Mouse (Mus musculus) MEL-GATA-1-ER (cell line): ENCODE measurements around the gene Asdurf.
A peak's percentile ranks its signal among the peaks of the same experiment; 100 is the strongest.
"Not testable (repeated sequence)": the region's sequence is repeated elsewhere in the genome, so short reads cannot be mapped to it uniquely, and the experiment has no call there.

Experiments
- DNase-seq: peaks from one replicate; pipeline ENCODE4 v3.0.0-alpha.2; 2012; ENCODE audit warnings: low read depth; ENCODE audit errors: extremely low read depth

Gene Asdurf

DNA sequence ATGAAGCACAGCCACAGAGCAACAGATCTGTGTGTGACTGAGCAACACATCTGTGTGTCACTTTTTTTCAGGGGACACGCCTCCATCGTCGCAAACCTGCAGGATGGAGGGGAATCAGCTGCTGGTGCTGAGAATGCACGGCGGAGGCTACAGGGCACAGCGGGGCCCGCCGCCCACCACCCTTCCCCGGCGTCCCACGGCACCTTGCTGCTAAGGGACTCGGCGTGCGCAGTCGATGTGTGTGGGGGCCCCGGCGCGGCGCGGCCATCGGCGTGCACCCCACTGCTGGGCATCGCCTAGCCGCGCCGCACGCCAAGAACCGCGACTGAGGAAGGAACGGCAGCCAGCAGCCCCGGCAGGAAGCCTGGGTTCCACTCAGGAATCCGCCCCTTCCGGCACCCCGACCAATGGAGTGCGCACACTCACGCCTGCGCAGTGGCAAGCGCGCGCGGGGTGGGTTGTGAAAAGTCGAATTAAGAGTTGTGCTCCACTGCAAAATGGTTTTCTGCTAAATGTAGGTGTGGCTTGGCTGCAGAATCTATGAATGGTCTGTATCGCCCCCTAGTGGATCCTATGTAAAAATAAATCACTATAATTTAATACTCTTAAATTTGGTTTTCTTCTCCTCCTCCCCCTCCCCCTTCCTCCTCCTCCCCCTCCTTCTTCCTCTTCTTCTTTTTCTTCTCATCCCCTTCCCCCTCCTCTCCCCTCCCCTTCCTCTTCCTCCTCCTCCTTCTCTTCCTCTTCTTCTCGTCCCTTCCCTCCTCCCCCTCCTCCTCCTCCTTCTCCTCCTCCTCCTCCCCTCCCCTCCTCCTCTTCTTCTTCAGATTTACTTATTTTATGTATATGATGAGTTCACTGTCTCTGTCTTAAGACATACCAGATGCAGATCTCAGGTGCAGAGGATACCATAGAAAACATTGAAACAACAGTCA lies at the start of gene Asdurf, which contains the start of the genes Gm28551 and Asnsd1:
TSS of gene Asdurf (minus strand) at position 293 of the 935 bp plus-strand sequence.
TSS of gene Gm28551 (minus strand) at position 341 of the 935 bp plus-strand sequence.
TSS of gene Asnsd1 (minus strand) at position 426 of the 935 bp plus-strand sequence.
- peak; percentile 92 for DNase-seq

DNA sequence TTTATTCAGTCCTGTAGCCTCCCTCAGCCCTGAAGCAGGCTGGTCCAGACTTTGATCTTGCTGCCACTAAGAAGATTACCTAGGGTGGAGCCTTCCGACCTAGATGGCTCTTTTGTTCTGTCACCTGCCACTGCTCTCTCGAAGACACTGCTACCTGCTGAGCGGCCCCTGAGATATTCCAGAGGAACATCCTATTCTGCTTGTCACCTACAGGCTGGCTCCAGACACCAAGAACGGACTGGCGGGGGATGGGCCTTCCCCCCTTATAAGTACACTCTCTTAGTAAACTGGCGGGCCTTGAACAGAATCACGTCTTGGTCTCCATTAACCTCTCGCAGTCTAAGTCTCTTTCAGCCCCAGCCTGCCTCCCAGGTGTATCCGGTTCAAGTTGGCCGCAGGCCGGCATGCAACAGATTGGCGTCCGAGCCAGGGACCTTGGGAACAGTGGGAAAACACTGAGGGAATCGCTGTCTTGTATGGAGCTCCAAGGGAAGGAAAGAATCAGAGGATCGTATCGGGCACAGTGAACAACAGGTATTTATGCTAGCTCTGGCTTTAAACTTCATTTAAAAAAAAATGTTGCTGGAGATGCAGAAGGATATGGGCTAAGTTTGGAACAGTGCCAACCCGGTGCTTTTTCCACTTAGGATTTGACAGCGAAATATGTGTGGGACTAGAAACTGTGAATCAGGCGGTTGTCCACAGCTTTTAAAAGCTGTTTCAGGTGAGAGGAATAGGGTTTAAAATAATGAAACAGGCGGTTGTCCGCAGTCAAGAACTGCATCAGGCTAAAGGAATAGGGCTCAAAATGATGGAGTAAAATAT lies 41.7 kb upstream of the Asdurf start:
- not testable (repeated sequence) for DNase-seq

DNA sequence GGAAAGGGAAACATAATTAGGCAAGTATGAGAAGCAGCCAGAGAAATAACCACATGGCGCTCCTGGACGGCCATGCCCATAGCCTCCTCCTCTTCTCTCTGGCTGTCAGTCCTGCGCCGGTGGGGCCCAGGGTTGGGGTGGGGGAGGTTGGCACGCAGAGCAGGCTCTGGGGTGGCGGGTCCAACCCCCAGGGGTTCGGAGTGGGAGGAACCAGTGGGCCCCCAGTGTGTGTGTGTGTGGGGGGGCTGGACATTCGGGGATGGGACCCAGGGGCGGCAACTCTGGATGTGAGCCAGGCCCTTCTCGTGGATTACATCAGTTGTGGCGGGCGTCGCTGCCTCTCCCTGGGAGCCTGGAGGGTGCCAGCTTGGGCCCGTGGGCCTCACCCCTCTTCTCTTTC lies 36.3 kb upstream of the Asdurf start:
- no peak for DNase-seq

DNA sequence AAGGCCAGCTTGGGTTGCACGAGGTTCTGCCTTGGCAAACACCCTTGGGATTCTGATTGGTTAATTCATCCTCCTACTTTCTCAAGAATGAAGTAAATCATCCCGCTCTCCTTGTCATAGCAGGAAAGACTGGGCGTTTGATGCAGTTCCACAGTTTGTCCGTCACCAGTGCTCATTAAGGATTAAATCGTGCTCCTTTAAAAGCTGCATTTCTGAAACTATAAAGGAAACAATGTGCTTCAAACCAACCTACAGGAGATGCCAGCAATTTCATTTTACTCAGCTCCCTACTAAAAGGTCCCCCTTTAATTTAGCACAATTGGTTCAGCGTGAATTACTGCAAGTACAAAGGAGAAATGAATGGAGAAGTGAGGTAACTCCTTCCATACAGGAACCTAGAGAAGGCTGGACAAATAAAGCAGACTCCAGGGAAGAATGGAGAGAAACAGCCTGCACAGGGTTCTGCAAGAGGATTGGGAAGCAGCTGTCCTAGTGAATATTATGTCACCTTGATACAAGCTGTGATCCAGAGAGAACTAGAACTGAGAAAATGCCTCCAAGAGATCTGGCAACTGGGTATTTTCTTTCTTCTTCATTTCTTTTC lies 31.8 kb upstream of the Asdurf start:
- DNase-seq: no peak

GRCm38 (mm10) chr1:53377731-53378130 lies 25.3 kb upstream of the Asdurf start:
- DNase-seq: no peak

DNA sequence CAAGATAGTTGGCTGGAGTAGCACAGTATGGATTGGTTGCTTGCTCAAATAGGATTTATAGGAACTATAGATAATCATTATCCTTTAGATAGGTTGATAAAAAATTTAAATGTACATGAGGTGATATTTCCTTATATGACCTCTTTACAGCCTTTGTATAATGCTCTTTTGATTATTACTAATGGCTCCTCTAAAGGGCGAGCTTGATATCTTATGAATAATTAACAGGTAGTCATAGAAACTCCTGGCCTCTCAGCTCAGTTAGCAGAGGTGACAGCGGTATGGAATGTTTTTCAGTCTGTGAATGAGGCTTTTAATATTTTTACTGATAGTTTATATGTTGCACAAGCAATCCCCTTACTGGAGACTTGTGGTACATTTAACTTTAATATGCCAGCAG lies 23.5 kb upstream of the Asdurf start:
- not testable (repeated sequence) for DNase-seq

DNA sequence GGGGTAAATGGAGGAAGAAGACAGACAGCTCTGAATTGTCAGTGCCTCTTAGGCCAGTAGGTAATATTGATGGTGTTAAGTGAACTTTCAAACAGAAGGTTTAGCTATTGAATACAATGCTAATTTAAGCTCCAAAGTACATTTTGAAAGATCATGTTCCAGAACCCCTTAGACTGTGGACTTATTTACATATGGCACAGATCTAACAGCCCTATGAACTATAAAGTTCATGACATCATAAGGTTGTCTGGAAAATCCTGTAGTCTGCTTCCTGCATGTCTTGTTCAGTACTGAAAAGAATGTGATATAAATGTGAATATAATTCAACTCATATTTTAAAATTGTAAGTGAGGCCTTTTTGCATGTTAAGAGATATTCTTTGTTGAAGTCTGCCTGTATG lies 6.6 kb upstream of the Asdurf start:
- no peak for DNase-seq

DNA sequence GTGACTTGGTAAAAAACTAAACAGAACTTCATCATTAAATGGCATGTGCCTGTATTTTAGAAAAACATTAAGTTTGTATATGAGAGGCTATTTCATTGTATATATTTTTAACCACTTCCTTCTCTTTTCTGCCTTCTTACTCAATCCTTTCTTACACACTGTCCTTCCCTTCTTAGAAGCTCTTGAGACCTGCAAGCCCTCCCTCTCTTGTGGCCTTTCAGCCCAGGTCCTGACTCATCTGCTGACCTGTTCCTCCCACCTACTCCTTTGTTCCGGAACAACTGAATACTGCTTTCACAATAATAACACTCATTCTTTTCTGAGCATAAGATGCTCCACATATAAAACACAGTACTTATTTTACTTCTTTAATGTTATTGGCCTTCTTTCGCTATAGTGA lies 11.3 kb downstream of the Asdurf start:
- no peak for DNase-seq

DNA sequence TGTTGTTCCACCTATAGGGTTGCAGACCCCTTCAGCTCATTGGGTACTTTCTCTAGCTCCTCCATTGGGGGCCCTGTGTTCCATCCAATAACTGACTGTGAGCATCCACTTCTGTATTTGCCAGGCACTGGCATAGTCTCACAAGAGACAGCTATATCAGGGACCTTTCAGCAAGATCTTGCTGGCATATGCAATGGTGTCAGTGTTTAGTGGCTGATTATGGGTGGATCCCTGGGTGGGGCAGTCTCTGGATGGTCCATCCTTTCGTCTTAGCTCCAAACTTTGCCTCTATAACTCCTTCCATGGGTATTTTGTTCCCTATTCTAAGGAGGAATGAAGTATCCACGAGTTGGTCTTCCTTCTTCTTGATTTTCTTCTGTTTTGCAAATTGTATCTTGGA lies 15.0 kb downstream of the Asdurf start:
- not testable (repeated sequence) for DNase-seq

- no peak for DNase-seq
Observed at GRCm38 (mm10) chr1:53335465-53335864, 17.0 kb downstream of the Asdurf start.

DNA sequence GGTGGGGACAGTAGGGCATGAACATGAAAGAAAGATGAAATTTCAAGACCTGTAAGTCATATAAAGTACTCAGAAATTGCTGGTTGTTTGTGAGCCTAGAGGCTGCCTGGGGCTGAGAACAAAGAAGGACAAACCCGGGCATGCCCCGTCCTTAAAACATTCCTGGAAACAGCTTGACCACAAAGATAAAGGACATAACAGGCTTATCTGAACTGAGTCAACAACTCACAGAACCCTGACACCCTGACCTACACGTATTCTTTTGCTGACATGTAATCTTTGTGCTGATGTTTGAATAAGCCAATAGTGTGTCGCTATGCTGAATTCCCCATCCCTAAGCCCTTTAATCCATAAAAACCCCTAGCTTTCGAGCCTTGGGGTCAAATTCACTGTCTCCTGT lies 18.9 kb downstream of the Asdurf start:
- DNase-seq: not testable (repeated sequence)

GRCm38 (mm10) chr1:53324827-53325494 lies 27.5 kb downstream of the Asdurf start:
- no peak for DNase-seq

DNA sequence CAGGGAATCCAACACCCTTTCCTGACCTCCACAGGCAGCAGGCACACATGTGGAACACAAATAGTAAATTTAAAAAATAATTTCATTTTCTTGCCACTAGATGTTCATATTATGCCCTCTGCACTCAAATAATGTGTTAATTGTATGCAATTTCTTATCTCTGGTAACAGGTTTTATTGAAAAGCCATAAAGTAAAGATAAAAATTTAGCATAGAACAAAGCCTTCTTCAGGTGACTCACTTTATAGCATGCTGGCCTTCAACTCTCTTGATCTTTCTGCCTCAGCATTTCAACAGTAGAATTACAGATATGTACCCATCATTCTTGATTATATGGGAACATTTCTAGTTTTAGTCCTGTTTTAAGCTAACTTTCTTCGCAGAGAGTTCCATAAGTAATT lies 28.1 kb downstream of the Asdurf start:
- DNase-seq: no peak

DNA sequence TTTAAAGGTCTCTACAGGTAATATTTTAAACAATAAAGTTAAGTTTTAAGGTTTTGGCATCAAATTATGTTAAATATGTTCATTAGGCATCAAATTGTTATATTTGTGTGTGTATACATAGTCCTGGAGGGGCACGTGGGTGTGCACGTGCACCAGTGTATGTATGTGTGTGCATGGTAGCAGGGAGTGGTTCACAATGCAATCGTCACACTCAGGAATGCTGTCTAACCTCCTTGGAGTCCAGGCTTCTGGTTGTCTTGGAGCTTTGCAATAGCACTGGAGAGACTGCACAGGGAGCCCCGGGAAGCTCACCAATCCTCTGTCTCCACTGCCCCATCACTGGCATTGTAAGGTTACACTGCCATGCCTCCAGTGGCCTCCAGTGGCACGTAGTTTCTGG lies 29.2 kb downstream of the Asdurf start:
- no peak for DNase-seq

DNA sequence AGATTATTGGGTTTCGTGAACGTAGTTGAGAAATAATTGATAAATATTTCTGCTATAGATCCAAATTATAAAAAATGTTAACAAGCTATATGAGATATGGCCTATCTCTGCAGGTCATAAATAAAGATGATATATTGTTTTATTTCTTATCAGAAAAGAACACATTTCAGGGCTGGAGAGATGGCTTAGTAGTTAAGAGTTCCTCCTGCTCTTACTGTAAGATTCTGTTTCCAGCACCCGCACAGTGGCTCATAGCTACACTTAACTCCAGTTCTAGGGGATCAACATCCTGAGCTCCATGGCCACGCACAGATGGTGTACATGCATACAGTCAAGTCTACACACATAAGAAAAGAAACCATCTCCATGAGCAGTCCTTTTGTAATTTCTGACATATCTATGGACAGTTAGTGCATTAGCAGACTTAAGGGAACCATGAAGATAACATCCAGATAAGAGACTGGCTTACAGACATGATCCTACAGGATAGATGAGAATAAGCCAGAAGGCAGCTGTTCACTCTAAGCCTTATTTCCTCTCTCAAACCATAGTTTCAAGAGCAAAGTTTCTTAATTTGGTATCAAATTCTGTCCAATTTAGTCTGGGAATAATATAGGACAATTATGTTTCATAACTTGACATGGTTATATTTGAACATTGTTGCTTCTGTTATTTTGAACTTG lies 30.6 kb downstream of the Asdurf start:
- DNase-seq: no peak

- DNase-seq: peak; percentile 81
Observed at GRCm38 (mm10) chr1:53312989-53313967, 39.1 kb downstream of the Asdurf start, which contains the start of gene Osgepl1. Osgepl1 (plus strand) TSS chr1:53313624.

DNA sequence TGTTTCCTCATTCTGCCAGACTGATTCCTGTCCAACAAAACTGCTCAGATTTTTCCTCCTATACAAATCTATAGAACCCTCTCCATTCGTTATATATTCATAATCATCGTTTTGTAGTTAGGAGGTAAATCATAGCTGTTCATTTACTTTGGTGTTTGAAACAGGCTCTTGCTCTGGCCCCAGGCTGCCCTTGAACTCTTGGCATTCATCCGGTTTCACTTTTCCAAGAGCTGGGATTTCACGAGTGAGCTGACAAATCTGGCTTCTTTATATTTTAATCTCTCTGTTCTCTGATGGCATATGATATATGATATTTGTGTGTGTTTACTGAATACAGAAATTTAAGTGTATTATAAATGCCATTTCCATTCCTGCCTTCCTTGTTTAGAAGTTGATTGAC lies 51.9 kb downstream of the Asdurf start:
- DNase-seq: no peak
